Mouse (Mus musculus) stomach, embryonic 16.5 days (tissue): Measurements from ENCODE around the gene Cpa5. TPM values are rescaled to one million over a fixed set of nuclear protein-coding genes. Genes with fewer than 3 reads are reported as not detected.
A peak's percentile ranks its signal among the peaks of the same experiment; 100 is the strongest.

Experiments
- ATAC-seq: fragments of 200-750 bp; cut with Nextera tagmentation; 2 replicates; pipeline ENCODE4 v1.8.0; 2017; ENCODE audit warnings: moderate number of reproducible peaks, moderate TSS enrichment; ENCODE audit not compliant: insufficient read depth, low FRiP score
- H3K27ac ChIP-seq: fragments of 300-500 bp; sonication (generic); 2 replicates; pipeline ENCODE4 v1.5.1; 2014; ENCODE audit warnings: low read length
- H3K27me3 ChIP-seq: fragments of 300-500 bp; sonication (generic); 2 replicates; pipeline ENCODE4 v1.6.1; 2014; ENCODE audit warnings: low read length, control low read depth, mixed read lengths; ENCODE audit not compliant: control insufficient read depth, insufficient read depth
- H3K36me3 ChIP-seq: fragments of 300-500 bp; sonication (generic); 2 replicates; pipeline ENCODE4 v1.6.1; 2014; ENCODE audit warnings: low read length; ENCODE audit not compliant: control insufficient read depth, insufficient read depth
- H3K4me1 ChIP-seq: fragments of 300-500 bp; sonication (generic); 2 replicates; pipeline ENCODE4 v1.6.1; 2014; ENCODE audit warnings: low read length, control low read depth, mixed read lengths; ENCODE audit not compliant: control insufficient read depth, insufficient read depth
- H3K4me2 ChIP-seq: fragments of 300-500 bp; sonication (generic); 2 replicates; pipeline ENCODE4 v1.6.1; 2014; ENCODE audit warnings: low read depth, low read length, mixed read lengths
- H3K4me3 ChIP-seq: fragments of 300-500 bp; sonication (generic); replicated peaks from 2 replicates; pipeline ENCODE4 v1.5.1; 2014; ENCODE audit warnings: mild to moderate bottlenecking, low read length
- H3K9ac ChIP-seq: fragments of 300-500 bp; sonication (generic); 2 replicates; pipeline ENCODE4 v1.6.1; 2014; ENCODE audit warnings: low read length
- H3K9me3 ChIP-seq: fragments of 300-500 bp; sonication (generic); replicated peaks from 2 replicates; pipeline ENCODE4 v1.6.1; 2016; ENCODE audit warnings: low read length, control low read depth; ENCODE audit not compliant: control insufficient read depth
- whole genome bisulfite sequencing: fragments of 180-500 bp; shearing (Covaris S2); extraction: QIAGEN DNeasy Blood & Tissue Kit; methylation state at CpG from one replicate; pipeline ENCODE4 v1.1.7; 2014; 5-methylcytosine and 5-hydroxymethylcytosine counted together
- polyA plus RNA-seq: library from polyadenylated mRNA; unstranded; fragments of >200 nt; fragmentation: Nextera tagmentation; extraction: Ambion mirVana; gene quantifications from 2 replicates; pipeline ENCODE4 v1.2.1, GENCODE M21; 2015

Cpa5 gene
- polyA plus RNA-seq, 1 experiment from 2014 or later, result 0.21 TPM

DNA sequence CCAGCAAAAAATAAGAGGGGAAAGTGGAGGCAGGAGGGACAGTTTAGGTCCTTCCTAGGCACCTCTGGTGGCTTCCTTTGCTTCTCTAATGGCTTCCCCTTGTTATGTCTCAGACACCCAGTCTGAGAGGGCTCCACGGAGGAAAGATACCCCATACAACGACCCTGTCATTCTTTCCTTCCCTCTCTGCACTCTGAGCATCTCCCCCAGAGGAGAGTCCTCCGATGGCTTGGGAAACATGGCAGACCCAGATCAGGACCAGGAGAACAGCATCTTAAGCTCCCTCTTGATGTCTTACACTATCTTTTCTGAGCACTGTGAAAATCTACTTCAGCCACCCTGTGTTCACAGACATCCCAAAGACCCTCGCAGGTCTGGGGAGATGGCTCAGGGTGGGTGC, 4.9 kb downstream of the Cpa5 start:
- Histone ChIP-seq H3K9ac (no peak overlapping the region), H3K27ac (no peak overlapping the region)
- ATAC-seq, result no peak

GRCm38 (mm10) chr6:30616491-30616941, 5.7 kb downstream of the Cpa5 start:
- Histone ChIP-seq H3K36me3 (no peaks in the 10 kb centered on the region), H3K4me1 (peaks cover 27% of the 10 kb centered on the region), H3K4me2 (0 out of 2 replicates have a peak overlapping the region, but pooled peaks have one; percentile 23), H3K9ac (peak overlapping the region; percentile 62), H3K27ac (no peak overlapping the region), H3K27me3 (no peaks in the 10 kb centered on the region), H3K9me3 (no peaks in the 10 kb centered on the region), H3K4me3 (no peak overlapping the region)
- no peak for ATAC-seq
- WGBS, result 20% methylated on average over 8 of the region's 8 CpGs

More for the DNA sequence above, 4.9 kb downstream of the Cpa5 start:
- no peaks in the 10 kb centered on the region for H3K27me3 ChIP-seq
- H3K36me3 ChIP-seq, result no peaks in the 10 kb centered on the region
- 41% methylated on average over 4 of the region's 4 CpGs for WGBS
- H3K9me3 ChIP-seq, result no peaks in the 10 kb centered on the region
- no peak overlapping the region for H3K4me2 ChIP-seq
- H3K4me3 ChIP-seq, result no peak overlapping the region
- peaks cover 27% of the 10 kb centered on the region for H3K4me1 ChIP-seq

GRCm38 (mm10) chr6:30617020-30617958, 6.5 kb downstream of the Cpa5 start:
- 17% methylated on average over 13 of the region's 13 CpGs for WGBS
- H3K27me3 ChIP-seq, result no peaks in the 10 kb centered on the region
- H3K4me2 ChIP-seq, result peak overlapping the region; percentile 26; the same call in 1 of the 2 replicates
- H3K36me3 ChIP-seq, result no peaks in the 10 kb centered on the region
- ATAC-seq, result peak; percentile 6; the same call in 1 of the 2 replicates
- no peak overlapping the region; the same call in 1 of the 2 replicates for H3K4me3 ChIP-seq
- H3K27ac ChIP-seq, result no peak overlapping the region
- peak overlapping the region; percentile 62 for H3K9ac ChIP-seq
- H3K4me1 ChIP-seq, result peaks cover 27% of the 10 kb centered on the region
- no peaks in the 10 kb centered on the region for H3K9me3 ChIP-seq

- peak overlapping the region; percentile 26 for H3K4me2 ChIP-seq
- no peaks in the 10 kb centered on the region for H3K27me3 ChIP-seq
- peak; percentile 70 for ATAC-seq
- WGBS, result 21% methylated on average over 18 of the region's 18 CpGs
- no peak overlapping the region; the same call in 1 of the 2 replicates for H3K9ac ChIP-seq
- no peak overlapping the region; the same call in 1 of the 2 replicates for H3K4me3 ChIP-seq
- H3K36me3 ChIP-seq, result no peaks in the 10 kb centered on the region
- peaks cover 27% of the 10 kb centered on the region for H3K4me1 ChIP-seq
- no peak overlapping the region for H3K27ac ChIP-seq
- H3K9me3 ChIP-seq, result no peaks in the 10 kb centered on the region
These were observed 7.3 kb downstream of the Cpa5 start for GRCm38 (mm10) chr6:30617959-30618590.

GRCm38 (mm10) chr6:30618735-30619134, 7.9 kb downstream of the Cpa5 start:
- Histone ChIP-seq H3K4me2 (no peak overlapping the region), H3K27ac (no peak overlapping the region)
- 52% methylated on average over 6 of the region's 6 CpGs for WGBS

GRCm38 (mm10) chr6:30619606-30620005, 8.8 kb downstream of the Cpa5 start:
- ATAC-seq, result no peak
- no peaks in the 10 kb centered on the region for H3K27me3 ChIP-seq
- WGBS, result 84% methylated on average over 5 of the region's 5 CpGs

More at GRCm38 (mm10) chr6:30618735-30619134, 7.9 kb downstream of the Cpa5 start:
- Histone ChIP-seq H3K4me1 (peaks cover 27% of the 10 kb centered on the region), H3K4me3 (no peak overlapping the region), H3K27me3 (no peaks in the 10 kb centered on the region), H3K36me3 (no peaks in the 10 kb centered on the region), H3K9me3 (no peaks in the 10 kb centered on the region), H3K9ac (no peak overlapping the region)
- no peak for ATAC-seq

DNA sequence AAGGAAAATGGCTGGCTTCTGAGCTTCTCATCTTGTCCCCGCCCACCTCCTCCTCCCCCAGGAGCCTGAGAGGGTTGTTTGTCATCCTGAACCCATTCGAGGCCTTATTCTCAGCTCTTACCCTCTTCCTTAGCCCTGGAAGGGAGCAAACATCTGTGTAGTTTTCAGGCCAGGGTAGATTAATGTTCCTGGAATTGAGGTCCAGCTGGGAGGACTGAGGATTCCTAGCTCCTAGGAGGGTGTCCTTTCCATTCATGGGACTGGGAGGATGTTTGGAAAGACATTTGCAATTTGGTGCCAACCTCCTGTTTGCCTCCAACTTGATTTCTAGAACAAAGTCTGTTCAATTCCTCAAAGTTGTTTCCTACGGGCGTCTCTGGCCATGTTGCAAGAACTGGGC, 9.8 kb downstream of the Cpa5 start:
- Histone ChIP-seq H3K4me1 (peaks cover 27% of the 10 kb centered on the region), H3K9me3 (no peaks in the 10 kb centered on the region), H3K4me2 (no peak overlapping the region), H3K4me3 (no peak overlapping the region), H3K36me3 (no peaks in the 10 kb centered on the region), H3K9ac (no peak overlapping the region), H3K27ac (peak overlapping the region; percentile 21; the same call in 1 of the 2 replicates), H3K27me3 (no peaks in the 10 kb centered on the region)
- ATAC-seq, result no peak
- 74% methylated on average over 4 of the region's 4 CpGs for WGBS

More at GRCm38 (mm10) chr6:30619606-30620005, 8.8 kb downstream of the Cpa5 start:
- Histone ChIP-seq H3K9me3 (no peaks in the 10 kb centered on the region), H3K27ac (no peak overlapping the region), H3K36me3 (no peaks in the 10 kb centered on the region), H3K4me3 (no peak overlapping the region), H3K9ac (no peak overlapping the region), H3K4me1 (peaks cover 27% of the 10 kb centered on the region), H3K4me2 (no peak overlapping the region)

DNA sequence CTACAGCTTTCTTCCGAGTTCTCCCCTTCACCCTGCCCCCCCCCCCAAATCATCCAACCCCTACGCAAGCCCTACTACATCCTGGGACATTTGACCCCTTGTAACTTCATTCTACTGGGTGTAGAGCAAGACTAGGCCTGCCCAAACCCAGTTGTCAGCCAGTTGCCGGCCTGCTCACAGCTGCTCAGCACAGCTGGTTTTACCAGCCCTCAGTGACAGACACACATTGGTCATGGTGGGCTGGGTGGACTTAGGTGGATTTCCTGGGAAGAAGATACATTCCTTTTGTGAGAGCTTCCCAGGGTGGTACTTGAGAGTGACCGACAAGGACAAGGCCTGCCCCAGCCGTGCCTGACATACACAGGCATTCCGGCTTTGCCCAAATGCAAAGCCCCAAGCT, 10.2 kb downstream of the Cpa5 start:
- peaks cover 26% of the 10 kb centered on the region for H3K4me1 ChIP-seq
- H3K36me3 ChIP-seq, result no peaks in the 10 kb centered on the region
- H3K9me3 ChIP-seq, result no peaks in the 10 kb centered on the region
- no peak overlapping the region for H3K4me2 ChIP-seq
- no peak for ATAC-seq
- H3K9ac ChIP-seq, result no peak overlapping the region
- H3K4me3 ChIP-seq, result no peak overlapping the region
- no peaks in the 10 kb centered on the region for H3K27me3 ChIP-seq
- WGBS, result 84% methylated on average over 6 of the region's 6 CpGs
- no peak overlapping the region for H3K27ac ChIP-seq

DNA sequence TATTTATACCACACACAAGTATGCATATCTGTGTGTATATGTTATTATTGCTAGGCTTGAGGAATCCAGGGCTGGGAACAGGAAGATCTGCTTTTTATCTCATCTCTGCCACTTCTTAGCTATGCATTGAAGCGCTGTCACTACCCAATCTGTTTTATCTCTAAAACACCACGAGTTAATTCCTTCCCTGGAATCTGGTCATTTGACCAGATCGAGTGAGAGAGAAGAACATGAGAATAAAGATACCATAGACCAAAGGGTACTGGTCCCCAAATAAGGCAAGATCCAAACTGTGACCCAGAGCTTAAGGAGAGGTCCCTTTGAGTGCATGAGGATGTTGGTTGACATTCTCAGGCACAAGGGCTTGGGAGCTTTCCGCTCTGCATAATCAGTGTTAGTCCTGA, 11.2 kb downstream of the Cpa5 start:
- H3K9me3 ChIP-seq, result no peaks in the 10 kb centered on the region
- no peak overlapping the region for H3K27ac ChIP-seq
- no peak for ATAC-seq
- H3K4me1 ChIP-seq, result peaks cover 16% of the 10 kb centered on the region
- H3K36me3 ChIP-seq, result no peaks in the 10 kb centered on the region
- no peak overlapping the region for H3K4me3 ChIP-seq
- H3K4me2 ChIP-seq, result no peak overlapping the region
- no peaks in the 10 kb centered on the region for H3K27me3 ChIP-seq
- 39% methylated on average over 4 of the region's 4 CpGs for WGBS
- no peak overlapping the region for H3K9ac ChIP-seq
